Mouse (Mus musculus) C2C12 (cell line): Measurements from ENCODE around the gene Pthlh.

Experiments
- CEBPB ChIP-seq: IDR thresholded peaks from one replicate; pipeline ENCODE4 v1.6.1; 2011; ENCODE audit warnings: low read depth, mild to moderate bottlenecking, control low read depth, moderate library complexity
- CTCF ChIP-seq: IDR thresholded peaks from one replicate; pipeline ENCODE4 v1.5.1; 2011; ENCODE audit not compliant: control insufficient read depth, insufficient read depth, insufficient read length
- FOSL1 ChIP-seq: IDR thresholded peaks from one replicate; pipeline ENCODE4 v1.8.0; 2011; ENCODE audit warnings: mild to moderate bottlenecking, low read length; ENCODE audit not compliant: poor library complexity, insufficient read depth, severe bottlenecking
- MAX ChIP-seq: IDR thresholded peaks from one replicate; pipeline ENCODE4 v1.6.1; 2011; ENCODE audit warnings: mild to moderate bottlenecking, control low read depth
- MYOD1 ChIP-seq: IDR thresholded peaks from one replicate; pipeline ENCODE4 v1.6.1; 2011; ENCODE audit warnings: low read depth; ENCODE audit not compliant: control insufficient read depth, insufficient read length
- MYOG ChIP-seq: IDR thresholded peaks from one replicate; pipeline ENCODE4 v1.6.1; 2011; ENCODE audit not compliant: control insufficient read depth, insufficient read length; ENCODE audit errors: extremely low read depth
- USF1 ChIP-seq: IDR thresholded peaks from one replicate; pipeline ENCODE4 v1.6.1; 2011; ENCODE audit warnings: low read depth, mild to moderate bottlenecking, control low read depth, moderate library complexity

- no peak for TF ChIP-seq USF1
- no peak for TF ChIP-seq CTCF
- no peak for TF ChIP-seq MYOD1
- TF ChIP-seq CEBPB, result no peak
- no peak for TF ChIP-seq MYOG
- TF ChIP-seq MAX, result no peak
- no peak for TF ChIP-seq FOSL1
Observed at GRCm38 (mm10) chr6:147263178-147263577, 805 bp downstream of the Pthlh start.
